Mouse (Mus musculus): Measurements from ENCODE around the gene Il5ra.

Gene Il5ra

DNA sequence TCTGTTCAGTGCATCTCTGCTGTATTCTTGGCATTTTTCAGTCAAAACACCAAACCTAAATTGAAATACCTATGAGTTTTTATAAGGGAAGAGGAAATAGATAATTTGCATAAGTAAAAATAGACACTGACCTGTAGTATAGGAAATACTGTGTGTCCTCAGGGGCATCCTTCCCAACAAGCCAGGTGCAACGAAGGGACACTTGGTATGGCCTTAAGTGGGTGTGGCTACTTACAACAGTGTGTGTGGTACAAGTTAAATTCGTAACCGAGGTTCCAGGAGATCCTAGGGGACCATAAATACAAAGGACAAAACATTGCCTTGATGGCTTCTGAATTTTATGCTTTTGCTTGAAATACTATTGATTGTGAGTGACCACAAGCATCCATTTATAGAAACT, 10.6 kb downstream of the Il5ra start:
- DNase-seq: no peak

DNA sequence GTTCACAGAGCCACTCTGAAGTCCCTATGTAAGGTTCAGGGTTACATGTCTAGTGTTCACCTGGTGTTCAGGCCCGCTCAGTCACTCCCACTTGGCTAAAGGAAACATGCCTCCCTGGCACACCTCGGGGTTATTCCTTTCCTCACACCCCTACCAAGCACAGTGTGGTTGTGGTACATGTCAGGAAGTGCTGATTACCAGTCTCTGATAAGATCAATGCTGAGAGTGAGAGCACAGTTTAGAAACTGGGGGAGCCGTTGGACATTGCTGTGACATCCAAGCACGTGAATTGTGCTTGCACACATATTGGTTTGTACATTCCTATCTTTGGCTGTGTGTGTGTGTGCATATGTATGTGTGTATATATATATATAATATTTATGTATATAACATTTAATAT, 16.3 kb downstream of the Il5ra start:
- DNase-seq: no peak

DNA sequence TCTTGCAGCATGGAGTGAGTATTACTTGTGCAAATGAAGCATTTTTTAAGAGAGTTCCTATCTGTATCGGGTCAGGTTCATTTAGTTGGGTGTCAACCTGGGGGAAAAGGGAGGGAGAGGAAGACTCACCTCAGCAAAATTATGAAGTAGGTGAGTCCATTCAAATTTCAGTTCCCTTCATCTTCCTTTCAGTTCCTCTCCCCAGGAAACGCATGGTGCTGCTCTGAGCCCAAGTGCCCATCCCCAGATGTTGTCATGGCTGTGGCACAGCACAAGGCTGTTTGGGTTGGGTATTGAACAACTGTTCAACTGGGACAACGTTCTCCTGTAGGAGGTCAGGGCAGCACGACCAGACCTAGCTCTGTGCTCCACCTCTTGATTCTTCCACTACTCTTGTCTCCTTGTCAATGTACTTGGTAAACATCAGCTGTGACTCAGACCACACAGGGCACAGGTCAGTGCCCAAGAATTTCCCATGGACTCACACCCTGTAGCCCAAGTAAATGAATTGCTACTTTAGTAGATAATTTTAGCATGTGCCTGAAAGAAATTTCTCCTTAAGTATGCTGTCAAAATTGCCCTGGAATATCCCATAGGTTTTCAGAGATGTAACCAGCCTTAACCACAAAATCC, 19.0 kb downstream of the Il5ra start:
- DNase-seq: no peak

DNA sequence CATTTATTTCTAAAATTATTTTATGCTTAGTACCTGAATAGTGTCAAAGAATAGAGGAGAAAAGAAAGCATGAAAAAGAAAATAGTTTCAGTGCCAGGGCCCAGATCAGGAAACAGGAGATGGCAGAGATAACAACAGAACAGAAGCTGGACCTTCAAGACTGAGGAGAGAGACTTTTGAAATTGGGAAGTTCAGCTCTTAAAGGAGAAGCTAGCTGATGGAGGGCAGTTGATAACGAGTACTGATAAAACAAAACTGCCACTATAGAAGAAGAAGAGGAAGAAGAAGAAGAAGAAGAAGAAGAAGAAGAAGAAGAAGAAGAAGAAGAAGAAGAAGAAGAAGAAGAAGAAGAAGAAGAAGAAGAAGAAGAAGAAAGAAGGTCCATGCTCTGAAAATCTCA, 21.1 kb downstream of the Il5ra start:
- no peak for DNase-seq

GRCm38 (mm10) chr6:106726078-106726477, 22.8 kb downstream of the Il5ra start:
- no peak for DNase-seq

DNA sequence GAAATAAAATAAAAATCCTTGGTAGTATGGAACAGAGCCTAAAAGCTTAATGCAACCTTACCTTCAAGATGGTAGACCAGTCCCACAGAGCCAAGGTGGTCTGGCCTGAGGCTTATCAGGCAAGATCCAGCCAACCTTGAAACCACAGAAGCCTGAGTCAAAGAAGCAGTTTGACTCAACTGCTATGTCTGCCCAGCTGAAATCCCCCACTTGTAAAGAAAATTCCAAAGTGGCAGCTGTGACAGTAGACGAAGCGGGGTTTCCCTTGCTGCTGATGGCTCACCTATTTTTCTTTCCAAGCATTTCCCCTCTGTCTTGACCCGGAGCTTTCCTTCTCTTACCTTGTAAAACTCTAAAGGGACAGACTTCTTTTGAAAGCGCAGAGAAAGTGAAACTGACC, 23.2 kb downstream of the Il5ra start:
- no peak for DNase-seq

- no peak for DNase-seq
These were observed 43.3 kb downstream of the Il5ra start for GRCm38 (mm10) chr6:106705506-106706035.

DNA sequence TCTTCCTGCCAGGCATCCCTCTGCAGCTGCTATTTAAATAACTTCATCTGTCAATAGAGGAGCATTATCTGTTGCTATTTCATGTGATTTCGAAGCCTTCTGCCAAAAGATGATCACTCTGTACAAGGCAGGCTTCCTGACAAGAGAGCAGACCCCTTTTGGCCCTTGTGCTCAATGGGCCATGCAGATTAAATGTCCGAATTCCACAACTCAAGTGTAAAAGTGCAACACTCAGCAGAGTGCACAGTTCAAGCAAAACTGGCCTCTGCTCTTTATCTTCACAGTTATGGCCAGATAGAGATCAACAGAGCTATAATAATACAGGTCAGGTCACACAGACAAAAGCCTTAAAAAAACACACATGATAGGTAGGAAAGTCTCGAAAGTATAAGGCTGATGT, 46.9 kb downstream of the Il5ra start:
- no peak for DNase-seq

DNA sequence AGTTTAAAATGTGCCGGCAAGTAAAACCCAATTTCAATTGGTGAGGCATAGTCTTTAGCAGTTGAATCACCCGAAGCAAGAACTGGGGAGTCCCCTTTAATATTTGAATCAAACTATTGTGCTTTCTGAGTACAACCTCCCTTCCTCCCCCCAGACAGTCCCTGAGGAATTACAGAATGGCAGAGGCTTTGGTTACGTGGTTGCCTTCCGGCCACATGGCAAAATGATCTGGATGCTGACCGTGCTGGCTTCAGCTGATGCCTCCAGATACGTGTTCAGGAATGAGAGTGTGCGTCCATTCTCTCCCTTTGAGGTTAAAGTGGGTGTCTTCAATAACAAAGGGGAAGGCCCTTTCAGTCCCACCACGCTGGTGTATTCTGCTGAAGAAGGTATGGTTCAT, 73.3 kb downstream of the Il5ra start:
- no peak for DNase-seq

DNA sequence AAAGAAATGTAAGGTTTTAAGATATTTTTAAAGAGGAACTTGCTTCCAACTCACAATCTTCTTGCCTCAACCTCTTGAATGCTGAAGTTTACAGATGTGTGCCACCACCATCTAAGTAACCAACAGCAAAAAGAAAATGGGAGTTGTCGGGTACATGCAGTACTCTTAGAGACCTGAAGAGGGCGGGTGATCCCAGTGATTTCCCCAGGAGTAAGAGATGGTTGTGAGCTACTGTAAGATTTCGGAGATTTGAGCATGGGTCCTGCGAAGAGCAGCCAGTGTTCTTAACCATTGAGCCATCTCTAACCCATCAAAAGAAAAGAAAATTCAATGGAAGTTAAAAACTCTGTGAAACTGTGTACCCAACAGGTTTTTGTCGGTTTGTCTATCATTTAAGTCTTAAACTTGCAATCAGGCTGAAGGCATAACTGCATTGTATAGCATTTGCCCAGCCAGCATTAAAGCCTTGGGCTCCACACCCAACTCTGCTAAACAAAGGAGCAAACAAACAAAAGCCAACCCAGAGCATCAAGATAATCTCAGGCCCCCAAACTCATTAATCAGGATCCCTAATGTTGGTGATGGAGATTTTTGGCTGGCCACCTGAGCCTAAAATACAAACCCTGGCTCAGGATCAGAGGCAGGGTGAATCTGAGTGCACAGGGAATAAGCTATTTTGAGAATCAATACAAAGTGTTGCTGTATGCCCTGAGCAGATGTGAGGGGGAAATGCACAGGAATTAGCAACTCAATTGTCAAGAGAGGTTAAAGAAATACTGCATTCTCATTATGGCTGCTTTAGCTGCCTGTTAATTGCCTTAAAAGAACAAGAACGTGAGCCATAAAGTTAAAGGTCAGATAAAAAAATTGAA, 84.8 kb downstream of the Il5ra start:
- DNase-seq: peak in 1 of 2 experiments; percentile 3

Data from thymus, adult 18-20 months (tissue).